Mouse (Mus musculus): ENCODE results near the gene Shroom1. TPM values are rescaled to one million over a fixed set of nuclear protein-coding genes. Genes with fewer than 3 reads are reported as not detected.

The Shroom1 gene
- polyA plus RNA-seq, 1 experiment from 2014 or later, result 1.4 TPM

GRCm38 (mm10) chr11:53441921-53442320 is 15.1 kb upstream of the Shroom1 start:
- Histone ChIP-seq H3K9ac (ENCODE audit: low read depth, low read length) (peak overlapping the region; percentile 21; the same call in 1 of the 2 replicates), H3K4me1 (ENCODE audit: control insufficient read depth, insufficient read depth, low read length) (0 out of 2 replicates have a peak, but pooled peaks cover 4% of the 10 kb centered on the region), H3K4me3 (ENCODE audit: low read length) (no peak overlapping the region), H3K4me2 (ENCODE audit: low read depth, low read length) (no peak overlapping the region), H3K36me3 (ENCODE audit: control insufficient read depth, insufficient read depth, low read length) (no peaks in the 10 kb centered on the region), H3K27me3 (replicated peaks; ENCODE audit: control insufficient read depth, insufficient read depth, low read length) (no peaks in the 10 kb centered on the region), H3K9me3 (ENCODE audit: control insufficient read depth, low read length) (no peaks in the 10 kb centered on the region), H3K27ac (ENCODE audit: low read length) (0 out of 2 replicates have a peak overlapping the region, but pooled peaks have one; percentile 11)
- ATAC-seq, result 0 out of 2 replicates have a peak, but pooled peaks have one; percentile 26
- WGBS, result 38% methylated on average over 12 of the region's 12 CpGs

GRCm38 (mm10) chr11:53443861-53444260 is 13.1 kb upstream of the Shroom1 start:
- ATAC-seq, result peak; percentile 45; the same call in 1 of the 2 replicates
- no peak overlapping the region for H3K27ac ChIP-seq (ENCODE audit: low read length)
- H3K9ac ChIP-seq (ENCODE audit: low read depth, low read length), result no peak overlapping the region
- no peaks in the 10 kb centered on the region for H3K36me3 ChIP-seq (ENCODE audit: control insufficient read depth, insufficient read depth, low read length)
- H3K4me2 ChIP-seq (ENCODE audit: low read depth, low read length), result no peak overlapping the region
- no peak overlapping the region for H3K4me3 ChIP-seq (ENCODE audit: low read length)
- H3K27me3 ChIP-seq (replicated peaks; ENCODE audit: control insufficient read depth, insufficient read depth, low read length), result no peaks in the 10 kb centered on the region
- 0 out of 2 replicates have a peak, but pooled peaks cover 4% of the 10 kb centered on the region for H3K4me1 ChIP-seq (ENCODE audit: control insufficient read depth, insufficient read depth, low read length)
- 25% methylated on average over 6 of the region's 6 CpGs for WGBS
- no peaks in the 10 kb centered on the region for H3K9me3 ChIP-seq (ENCODE audit: control insufficient read depth, low read length)

- H3K9me3 ChIP-seq (ENCODE audit: control insufficient read depth, low read length), result no peaks in the 10 kb centered on the region
- H3K4me1 ChIP-seq (ENCODE audit: control insufficient read depth, insufficient read depth, low read length), result peaks cover 11% of the 10 kb centered on the region
- H3K4me3 ChIP-seq (ENCODE audit: low read length), result no peak overlapping the region
- H3K27ac ChIP-seq (ENCODE audit: low read length), result no peak overlapping the region
- WGBS, result 65% methylated on average over 13 of the region's 13 CpGs
- no peak overlapping the region for H3K9ac ChIP-seq (ENCODE audit: low read depth, low read length)
- H3K4me2 ChIP-seq (ENCODE audit: low read depth, low read length), result no peak overlapping the region
- H3K36me3 ChIP-seq (ENCODE audit: control insufficient read depth, insufficient read depth, low read length), result no peaks in the 10 kb centered on the region
- no peaks in the 10 kb centered on the region for H3K27me3 ChIP-seq (replicated peaks; ENCODE audit: control insufficient read depth, insufficient read depth, low read length)
- ATAC-seq, result no peak
These were observed 11.4 kb upstream of the Shroom1 start for GRCm38 (mm10) chr11:53445562-53445961.

GRCm38 (mm10) chr11:53446183-53446582 is 10.8 kb upstream of the Shroom1 start:
- WGBS, result 77% methylated on average over 13 of the region's 13 CpGs
- H3K27me3 ChIP-seq (replicated peaks; ENCODE audit: control insufficient read depth, insufficient read depth, low read length), result no peaks in the 10 kb centered on the region
- H3K9me3 ChIP-seq (ENCODE audit: control insufficient read depth, low read length), result no peaks in the 10 kb centered on the region
- H3K27ac ChIP-seq (ENCODE audit: low read length), result no peak overlapping the region
- no peak for ATAC-seq
- no peak overlapping the region for H3K9ac ChIP-seq (ENCODE audit: low read depth, low read length)
- no peaks in the 10 kb centered on the region for H3K36me3 ChIP-seq (ENCODE audit: control insufficient read depth, insufficient read depth, low read length)
- H3K4me1 ChIP-seq (ENCODE audit: control insufficient read depth, insufficient read depth, low read length), result peaks cover 17% of the 10 kb centered on the region
- no peak overlapping the region for H3K4me2 ChIP-seq (ENCODE audit: low read depth, low read length)
- no peak overlapping the region for H3K4me3 ChIP-seq (ENCODE audit: low read length)

- no peaks in the 10 kb centered on the region for H3K36me3 ChIP-seq (ENCODE audit: control insufficient read depth, insufficient read depth, low read length)
- no peak overlapping the region for H3K4me2 ChIP-seq (ENCODE audit: low read depth, low read length)
- H3K27ac ChIP-seq (ENCODE audit: low read length), result no peak overlapping the region
- no peak overlapping the region for H3K9ac ChIP-seq (ENCODE audit: low read depth, low read length)
- no peaks in the 10 kb centered on the region for H3K9me3 ChIP-seq (ENCODE audit: control insufficient read depth, low read length)
- WGBS, result 87% methylated on average over 8 of the region's 8 CpGs
- no peaks in the 10 kb centered on the region for H3K27me3 ChIP-seq (replicated peaks; ENCODE audit: control insufficient read depth, insufficient read depth, low read length)
- H3K4me3 ChIP-seq (ENCODE audit: low read length), result no peak overlapping the region
- peaks cover 14% of the 10 kb centered on the region for H3K4me1 ChIP-seq (ENCODE audit: control insufficient read depth, insufficient read depth, low read length)
- no peak for ATAC-seq
These were observed 9.0 kb upstream of the Shroom1 start for GRCm38 (mm10) chr11:53447996-53448395.

- H3K4me2 ChIP-seq (ENCODE audit: low read depth, low read length), result no peak overlapping the region
- no peaks in the 10 kb centered on the region for H3K9me3 ChIP-seq (ENCODE audit: control insufficient read depth, low read length)
- 75% methylated on average over 1 of the region's 1 CpGs for WGBS
- peaks cover 14% of the 10 kb centered on the region for H3K4me1 ChIP-seq (ENCODE audit: control insufficient read depth, insufficient read depth, low read length)
- no peak overlapping the region for H3K4me3 ChIP-seq (ENCODE audit: low read length)
- H3K9ac ChIP-seq (ENCODE audit: low read depth, low read length), result no peak overlapping the region
- ATAC-seq, result no peak
- H3K27me3 ChIP-seq (replicated peaks; ENCODE audit: control insufficient read depth, insufficient read depth, low read length), result no peaks in the 10 kb centered on the region
- H3K27ac ChIP-seq (ENCODE audit: low read length), result no peak overlapping the region
- no peaks in the 10 kb centered on the region for H3K36me3 ChIP-seq (ENCODE audit: control insufficient read depth, insufficient read depth, low read length)
These were observed 8.5 kb upstream of the Shroom1 start for GRCm38 (mm10) chr11:53448529-53448928.

- ATAC-seq, result peak; percentile 82
- peak overlapping the region; percentile 30; the same call in 1 of the 2 replicates for H3K4me2 ChIP-seq (ENCODE audit: low read depth, low read length)
- no peaks in the 10 kb centered on the region for H3K27me3 ChIP-seq (replicated peaks; ENCODE audit: control insufficient read depth, insufficient read depth, low read length)
- 30% methylated on average over 15 of the region's 15 CpGs for WGBS
- peaks cover 14% of the 10 kb centered on the region for H3K4me1 ChIP-seq (ENCODE audit: control insufficient read depth, insufficient read depth, low read length)
- H3K9ac ChIP-seq (ENCODE audit: low read depth, low read length), result no peak overlapping the region
- H3K4me3 ChIP-seq (ENCODE audit: low read length), result no peak overlapping the region
- H3K36me3 ChIP-seq (ENCODE audit: control insufficient read depth, insufficient read depth, low read length), result no peaks in the 10 kb centered on the region
- H3K9me3 ChIP-seq (ENCODE audit: control insufficient read depth, low read length), result no peaks in the 10 kb centered on the region
- peak overlapping the region; percentile 77 for H3K27ac ChIP-seq (ENCODE audit: low read length)
These were observed 6.8 kb upstream of the Shroom1 start for GRCm38 (mm10) chr11:53450070-53450705.

GRCm38 (mm10) chr11:53451361-53451760 is 5.6 kb upstream of the Shroom1 start:
- peak; percentile 65 for ATAC-seq

GRCm38 (mm10) chr11:53452396-53452795 is 4.6 kb upstream of the Shroom1 start:
- Histone ChIP-seq H3K9me3 (ENCODE audit: control insufficient read depth, low read length) (no peaks in the 10 kb centered on the region), H3K9ac (ENCODE audit: low read depth, low read length) (no peak overlapping the region), H3K27ac (ENCODE audit: low read length) (no peak overlapping the region), H3K4me1 (ENCODE audit: control insufficient read depth, insufficient read depth, low read length) (peaks cover 14% of the 10 kb centered on the region), H3K27me3 (replicated peaks; ENCODE audit: control insufficient read depth, insufficient read depth, low read length) (no peaks in the 10 kb centered on the region), H3K4me2 (ENCODE audit: low read depth, low read length) (no peak overlapping the region), H3K36me3 (ENCODE audit: control insufficient read depth, insufficient read depth, low read length) (no peaks in the 10 kb centered on the region), H3K4me3 (ENCODE audit: low read length) (no peak overlapping the region)
- no peak for ATAC-seq
- 95% methylated on average over 9 of the region's 9 CpGs for WGBS

More at GRCm38 (mm10) chr11:53451361-53451760, 5.6 kb upstream of the Shroom1 start:
- 32% methylated on average over 2 of the region's 2 CpGs for WGBS
- peaks cover 14% of the 10 kb centered on the region for H3K4me1 ChIP-seq (ENCODE audit: control insufficient read depth, insufficient read depth, low read length)
- no peaks in the 10 kb centered on the region for H3K27me3 ChIP-seq (replicated peaks; ENCODE audit: control insufficient read depth, insufficient read depth, low read length)
- peak overlapping the region; percentile 77 for H3K27ac ChIP-seq (ENCODE audit: low read length)
- no peak overlapping the region for H3K4me2 ChIP-seq (ENCODE audit: low read depth, low read length)
- no peak overlapping the region for H3K9ac ChIP-seq (ENCODE audit: low read depth, low read length)
- H3K36me3 ChIP-seq (ENCODE audit: control insufficient read depth, insufficient read depth, low read length), result no peaks in the 10 kb centered on the region
- no peaks in the 10 kb centered on the region for H3K9me3 ChIP-seq (ENCODE audit: control insufficient read depth, low read length)
- H3K4me3 ChIP-seq (ENCODE audit: low read length), result no peak overlapping the region
